Mouse (Mus musculus) lung, embryonic 14.5 days (tissue): ENCODE measurements at regions not wholly inside any gene's neighbourhood (a gene's known extent, or its start where the extent isn't known, plus 50 kb on each side); places are given as distances from the start of the nearest gene placed in this dataset.
"Not testable (repeated sequence)": the region's sequence is repeated elsewhere in the genome, so short reads cannot be mapped to it uniquely, and the experiment has no call there.

ENCODE experiments used
- ATAC-seq: fragments of 200-750 bp; cut with Nextera tagmentation; 2 replicates; pipeline ENCODE4 v1.8.0; 2017; ENCODE audit warnings: mild to moderate bottlenecking, moderate TSS enrichment, moderate library complexity; ENCODE audit not compliant: insufficient read depth
- DNase-seq: peaks from one replicate; pipeline ENCODE4 v3.0.0-alpha.2; 2015
- H3K27ac ChIP-seq: fragments of 300-500 bp; sonication (generic); 2 replicates; pipeline ENCODE4 v1.5.1; 2014; ENCODE audit warnings: low read depth, mild to moderate bottlenecking, moderate library complexity
- H3K27me3 ChIP-seq: fragments of 300-500 bp; sonication (generic); 2 replicates; pipeline ENCODE4 v1.6.1; 2014; ENCODE audit warnings: low read length, control low read depth; ENCODE audit not compliant: insufficient read depth
- H3K36me3 ChIP-seq: fragments of 300-500 bp; sonication (generic); 2 replicates; pipeline ENCODE4 v1.6.1; 2014; ENCODE audit warnings: control low read depth; ENCODE audit not compliant: insufficient read depth
- H3K4me1 ChIP-seq: fragments of 300-500 bp; sonication (generic); 2 replicates; pipeline ENCODE4 v1.6.1; 2014; ENCODE audit warnings: antibody characterized with exemption, control low read depth; ENCODE audit not compliant: insufficient read depth
- H3K4me2 ChIP-seq: fragments of 300-500 bp; sonication (generic); 2 replicates; pipeline ENCODE4 v1.6.1; 2014; ENCODE audit warnings: mild to moderate bottlenecking
- H3K4me3 ChIP-seq: fragments of 300-500 bp; sonication (generic); 2 replicates; pipeline ENCODE4 v1.5.1; 2014; ENCODE audit warnings: low read depth, low read length
- H3K9ac ChIP-seq: fragments of 300-500 bp; sonication (generic); 2 replicates; pipeline ENCODE4 v1.6.1; 2014
- H3K9me3 ChIP-seq: fragments of 300-500 bp; sonication (generic); 2 replicates; pipeline ENCODE4 v1.6.1; 2016; ENCODE audit warnings: low read depth, low read length, control low read depth
- CTCF ChIP-seq: IDR thresholded peaks from 2 replicates; pipeline ENCODE4 v1.5.1; 2016; ENCODE audit warnings: antibody characterized with exemption, low read depth
- WGBS: fragments of 180-500 bp; shearing (Covaris S2); extraction: QIAGEN DNeasy Blood & Tissue Kit; methylation state at CpG from one replicate; pipeline ENCODE4 v1.1.7; 2014; 5-methylcytosine and 5-hydroxymethylcytosine counted together

- WGBS = 65% methylated on average over 3 of the region's 3 CpGs
- no peaks in the 10 kb centered on the region for H3K9me3 ChIP-seq
- ATAC-seq (no peak), DNase-seq (no peak)
- H3K9ac ChIP-seq = no peak overlapping the region
- no peaks in the 10 kb centered on the region for H3K4me1 ChIP-seq
- no peak overlapping the region for H3K4me3 ChIP-seq
- TF ChIP-seq CTCF = no peak
- no peaks in the 10 kb centered on the region for H3K36me3 ChIP-seq
- no peaks in the 10 kb centered on the region for H3K27me3 ChIP-seq
- H3K27ac ChIP-seq = no peak overlapping the region
- no peak overlapping the region for H3K4me2 ChIP-seq
Observed at GRCm38 (mm10) chr14:87750665-87751170, 334.3 kb downstream of the Tdrd3 start.

- H3K27me3 ChIP-seq = no peaks in the 10 kb centered on the region
- no peak overlapping the region for H3K4me2 ChIP-seq
- no peaks in the 10 kb centered on the region for H3K4me1 ChIP-seq
- no peak for TF ChIP-seq CTCF
- H3K9ac ChIP-seq = no peak overlapping the region
- no peak overlapping the region for H3K4me3 ChIP-seq
- 48% methylated on average over 4 of the region's 4 CpGs for WGBS
- ATAC-seq = no peak
- no peak overlapping the region for H3K27ac ChIP-seq
- no peaks in the 10 kb centered on the region for H3K36me3 ChIP-seq
- H3K9me3 ChIP-seq = no peaks in the 10 kb centered on the region
- DNase-seq = no peak
Observed at GRCm38 (mm10) chr14:87754744-87755143, 338.3 kb downstream of the Tdrd3 start.

GRCm38 (mm10) chr14:87775332-87775890 is 359.0 kb downstream of the Tdrd3 start:
- H3K4me2 ChIP-seq = no peak overlapping the region
- DNase-seq (no peak), ATAC-seq (no peak)
- no peaks in the 10 kb centered on the region for H3K9me3 ChIP-seq
- H3K9ac ChIP-seq = no peak overlapping the region
- H3K4me3 ChIP-seq = no peak overlapping the region
- TF ChIP-seq CTCF = no peak
- H3K27ac ChIP-seq = no peak overlapping the region
- no peaks in the 10 kb centered on the region for H3K27me3 ChIP-seq
- no peaks in the 10 kb centered on the region for H3K36me3 ChIP-seq
- H3K4me1 ChIP-seq = no peaks in the 10 kb centered on the region

- Histone ChIP-seq H3K9me3 (no peaks in the 10 kb centered on the region), H3K4me3 (no peak overlapping the region), H3K27me3 (no peaks in the 10 kb centered on the region), H3K36me3 (no peaks in the 10 kb centered on the region), H3K9ac (no peak overlapping the region), H3K4me2 (no peak overlapping the region), H3K4me1 (no peaks in the 10 kb centered on the region), H3K27ac (no peak overlapping the region)
- DNase-seq (no peak), ATAC-seq (no peak)
- TF ChIP-seq CTCF = no peak
- 76% methylated on average over 1 of the region's 1 CpGs for WGBS
Observed at GRCm38 (mm10) chr14:87799803-87800202, 383.4 kb downstream of the Tdrd3 start.

GRCm38 (mm10) chr14:87809664-87810063 is 393.2 kb downstream of the Tdrd3 start:
- not testable (repeated sequence) for H3K27me3 ChIP-seq, H3K9ac ChIP-seq, ATAC-seq, H3K4me2 ChIP-seq, H3K9me3 ChIP-seq, DNase-seq, H3K4me1 ChIP-seq, H3K27ac ChIP-seq, H3K36me3 ChIP-seq, H3K4me3 ChIP-seq
- 92% methylated on average over 15 of the region's 15 CpGs for WGBS

- no peaks in the 10 kb centered on the region for H3K36me3 ChIP-seq
- no peak overlapping the region for H3K9ac ChIP-seq
- H3K4me2 ChIP-seq = no peak overlapping the region
- no peak overlapping the region for H3K27ac ChIP-seq
- H3K27me3 ChIP-seq = no peaks in the 10 kb centered on the region
- no peak for TF ChIP-seq CTCF
- ATAC-seq = no peak
- no peaks in the 10 kb centered on the region for H3K4me1 ChIP-seq
- no peak overlapping the region for H3K4me3 ChIP-seq
- 78% methylated on average over 2 of the region's 2 CpGs for WGBS
- no peaks in the 10 kb centered on the region for H3K9me3 ChIP-seq
- DNase-seq = no peak
Observed at GRCm38 (mm10) chr14:87844120-87844519, 427.7 kb downstream of the Tdrd3 start.

- no peaks in the 10 kb centered on the region for H3K9me3 ChIP-seq
- no peak overlapping the region for H3K9ac ChIP-seq
- no peak overlapping the region for H3K4me2 ChIP-seq
- ATAC-seq (no peak), DNase-seq (no peak)
- H3K4me1 ChIP-seq = no peaks in the 10 kb centered on the region
- H3K27ac ChIP-seq = no peak overlapping the region
- no peaks in the 10 kb centered on the region for H3K36me3 ChIP-seq
- TF ChIP-seq CTCF = no peak
- WGBS = 84% methylated on average over 3 of the region's 3 CpGs
- H3K4me3 ChIP-seq = no peak overlapping the region
- H3K27me3 ChIP-seq = no peaks in the 10 kb centered on the region
Observed at GRCm38 (mm10) chr14:87861486-87861885, 445.0 kb downstream of the Tdrd3 start.
